32 mouse cellular contexts compared by ENCODE assay signal in genomic region chr8:119744604-119745003, GRCm38 (mm10). TPM values are rescaled to one million over a fixed set of nuclear protein-coding genes. Genes with fewer than 3 reads are reported as not detected.
A peak's percentile ranks its signal among the peaks of the same experiment; 100 is the strongest.
DNase-seq lines count a peak whose midpoint lies in the region; ATAC-seq and TF ChIP-seq lines count a peak whose summit lies in the region.
"Had no signal": no experiment of that assay in that cellular context is flagged by ENCODE, and none has a peak within 500 bp of the region (broad histone marks: within the 10 kb centered on the region; RNA-seq: fewer than 3 reads in every experiment).

No protein-coding gene starts in this region.

- ATAC-seq in kidney, embryonic 15.5 days (replicated peaks; ENCODE audit: low FRiP score) = 0 out of 2 replicates have a peak, but pooled peaks have one; percentile 24
- peak; percentile 57 for ATAC-seq in common myeloid progenitor, adult 5-6 weeks (replicated peaks; ENCODE audit: low read depth, poor library complexity, severe bottlenecking)
- no peak for ATAC-seq in midbrain, postnatal 0 days (ENCODE audit: low FRiP score)
- ATAC-seq: forebrain, embryonic 16.5 days; hindbrain, postnatal 0 days; intestine, embryonic 15.5 days; Patski had no signal

- DNase-seq in kidney, adult 9 months = no peak
- DNase-seq in gastrocnemius, adult 2 months = no peak
- no peak for DNase-seq in layer of hippocampus, adult 8-10 months (ENCODE audit: low spot score in 2 of 2)
- DNase-seq in midbrain, postnatal 0 days (ENCODE audit: low spot score) = no peak
- DNase-seq: adrenal gland, postnatal 14 days; cerebellum, adult 11-12 months; cerebellum, postnatal 10 days; heart, adult 2 months; heart, postnatal 14 days; kidney, postnatal 25 days; layer of hippocampus, postnatal 36 days; left cerebral cortex, postnatal 4 days; liver, embryonic 13.5 days; lung, adult 18-20 months; lung, postnatal 14 days; right cerebral cortex, postnatal 4 days; thymus, adult 2 months; thymus, postnatal 36 days had no signal

- H3K4me1 ChIP-seq in kidney, embryonic 15.5 days = peaks cover 12% of the 10 kb centered on the region
- H3K4me1 ChIP-seq in midbrain, postnatal 0 days (ENCODE audit: insufficient read depth, low read length) = peaks cover 3% of the 10 kb centered on the region; the same call in 1 of the 2 replicates
- H3K4me1 ChIP-seq: liver, embryonic 13.5 days; midbrain, embryonic 12.5 days had no signal

- no peak overlapping the region for H3K4me3 ChIP-seq in kidney, embryonic 15.5 days (replicated peaks)
- H3K4me3 ChIP-seq in C2C12 (ENCODE audit: insufficient read depth, poor library complexity, severe bottlenecking) = no peak overlapping the region
- no peak overlapping the region for H3K4me3 ChIP-seq in gastrocnemius, adult 2 months
- no peak overlapping the region for H3K4me3 ChIP-seq in midbrain, postnatal 0 days (ENCODE audit: low read depth, low read length)
- H3K4me3 ChIP-seq: erythroblast, embryonic 14.5 days; heart, adult 2 months; hindbrain, embryonic 12.5 days; intestine, embryonic 15.5 days; layer of hippocampus, adult 2 months; liver, embryonic 13.5 days; midbrain, embryonic 12.5 days; neural tube, embryonic 13.5 days had no signal

- intact Hi-C loops in gastrocnemius, adult 2 months (cut with DNase I) = loop anchor here (5.0 kb wide), 1 partner anchor 47 kb away; no protein-coding TSS in a partner anchor

- H3K79me3 ChIP-seq in C2C12 (ENCODE audit: low read depth) = no peaks in the 10 kb centered on the region

- no peaks in the 10 kb centered on the region for H3K9me3 ChIP-seq in kidney, embryonic 15.5 days (replicated peaks)
- no peaks in the 10 kb centered on the region for H3K9me3 ChIP-seq in midbrain, postnatal 0 days (ENCODE audit: low read length)
- H3K9me3 ChIP-seq: hindbrain, embryonic 12.5 days; intestine, embryonic 15.5 days; liver, embryonic 13.5 days; midbrain, embryonic 12.5 days; neural tube, embryonic 13.5 days had no signal

- no peak for TF ChIP-seq CTCF in C2C12 (IDR thresholded peaks at IDR 0.05; ENCODE audit: control insufficient read depth, insufficient read depth, insufficient read length)
- TF ChIP-seq CTCF in gastrocnemius, adult 2 months (IDR thresholded peaks at IDR 0.05) = no peak
- TF ChIP-seq CTCF in midbrain, postnatal 0 days (IDR thresholded peaks at IDR 0.05) = no peak

- H3K27ac ChIP-seq in kidney, embryonic 15.5 days = peak overlapping the region; percentile 32; the same call in 1 of the 2 replicates
- no peak overlapping the region for H3K27ac ChIP-seq in gastrocnemius, adult 2 months
- H3K27ac ChIP-seq in midbrain, postnatal 0 days (ENCODE audit: low read depth, low read length) = no peak overlapping the region
- H3K27ac ChIP-seq: heart, adult 2 months; hindbrain, embryonic 12.5 days; hindbrain, postnatal 0 days; intestine, embryonic 15.5 days; layer of hippocampus, adult 2 months; liver, embryonic 13.5 days; midbrain, embryonic 12.5 days; neural tube, embryonic 13.5 days had no signal

- H3K36me3 ChIP-seq in kidney, embryonic 15.5 days = no peaks in the 10 kb centered on the region
- H3K36me3 ChIP-seq in C2C12 (ENCODE audit: control insufficient read depth, insufficient read depth) = no peaks in the 10 kb centered on the region
- H3K36me3 ChIP-seq in midbrain, postnatal 0 days (ENCODE audit: insufficient read depth, low read length) = no peaks in the 10 kb centered on the region
- H3K36me3 ChIP-seq: hindbrain, embryonic 12.5 days; intestine, embryonic 15.5 days; liver, embryonic 13.5 days; midbrain, embryonic 12.5 days; neural tube, embryonic 13.5 days had no signal

- no peaks in the 10 kb centered on the region for H3K27me3 ChIP-seq in kidney, embryonic 15.5 days
- H3K27me3 ChIP-seq in C2C12 (ENCODE audit: control insufficient read depth, insufficient read depth, insufficient read length) = no peaks in the 10 kb centered on the region
- H3K27me3 ChIP-seq in midbrain, postnatal 0 days (ENCODE audit: insufficient read depth, low read length) = no peaks in the 10 kb centered on the region
- H3K27me3 ChIP-seq: hindbrain, embryonic 12.5 days; intestine, embryonic 15.5 days; liver, embryonic 13.5 days; neural tube, embryonic 13.5 days; Patski had no signal

- 74% methylated on average over 4 of the region's 4 CpGs for WGBS in kidney, embryonic 15.5 days
- 89% methylated on average over 4 of the region's 4 CpGs for WGBS in midbrain, postnatal 0 days

- H3K9ac ChIP-seq in kidney, embryonic 15.5 days = no peak overlapping the region
- no peak overlapping the region for H3K9ac ChIP-seq in midbrain, postnatal 0 days (replicated peaks; ENCODE audit: low read length, poor library complexity, severe bottlenecking)
- H3K9ac ChIP-seq: hindbrain, embryonic 12.5 days; intestine, embryonic 15.5 days; liver, embryonic 13.5 days; midbrain, embryonic 12.5 days; neural tube, embryonic 13.5 days had no signal

- no peaks in the 10 kb centered on the region for H3K79me2 ChIP-seq in C2C12 (ENCODE audit: control insufficient read depth, insufficient read depth)

- peak overlapping the region; percentile 13 for H3ac ChIP-seq in C2C12 (ENCODE audit: control insufficient read depth, insufficient read length, low read depth)

- no peak overlapping the region for H3K4me2 ChIP-seq in kidney, embryonic 15.5 days
- no peak overlapping the region for H3K4me2 ChIP-seq in midbrain, postnatal 0 days (ENCODE audit: low read depth, low read length, poor library complexity, severe bottlenecking)
- H3K4me2 ChIP-seq: hindbrain, embryonic 12.5 days; intestine, embryonic 15.5 days; liver, embryonic 13.5 days; midbrain, embryonic 12.5 days; neural tube, embryonic 13.5 days had no signal

TF ChIP-seq in C2C12, 6 proteins besides CTCF, POLR2A, EP300 and RAD21:
- TF ChIP-seq USF1 (IDR thresholded peaks at IDR 0.05; ENCODE audit: low read depth) (no peak), MYOD1 (IDR thresholded peaks at IDR 0.05; ENCODE audit: control insufficient read depth, insufficient read length, low read depth) (peak; percentile 35)

RNA-seq across cellular contexts. Expression of gene Tldc1, which starts 33.6 kb away (rescaled TPM):
- 14.9 and 15.0 TPM in 2 replicates for polyA plus RNA-seq in kidney, embryonic 15.5 days (2015; fragmentation: Nextera tagmentation; extraction: Ambion mirVana)
- 6.6 TPM for polyA plus RNA-seq in C2C12 (2012; fragmentation: generic; extraction: Trizol)
- 3.6 and 12.1 TPM in 2 replicates for total RNA-seq in common myeloid progenitor, adult 5-6 weeks (2017)
- total RNA-seq in gastrocnemius, adult 2 months (2021) = 1 to 10 TPM; 3.0 to 3.3 TPM
- 10 to 100 TPM; 12.5 to 15.9 (median 15.5) TPM for total RNA-seq in layer of hippocampus, adult 8-10 months (2022)
- total RNA-seq in midbrain, postnatal 0 days (2014; rRNA removed) = 18.5 and 20.4 TPM in 2 replicates
- polyA plus RNA-seq in midbrain, postnatal 0 days (2015; fragmentation: Nextera tagmentation; extraction: Ambion mirVana) = 6.7 and 7.4 TPM in 2 replicates

RNA-seq across cellular contexts. Expression of gene Atp2c2, which starts 44.8 kb away (rescaled TPM):
- polyA plus RNA-seq in kidney, embryonic 15.5 days (2015; fragmentation: Nextera tagmentation; extraction: Ambion mirVana) = 1.6 and 2.7 TPM in 2 replicates
- polyA plus RNA-seq in C2C12 (2012; fragmentation: generic; extraction: Trizol) = 0.02 TPM
- not detected in 2 replicates for total RNA-seq in common myeloid progenitor, adult 5-6 weeks (2017)
- total RNA-seq in gastrocnemius, adult 2 months (2021) = under 1 TPM; 0.08 to 0.10 TPM
- 1 to 10 TPM; 1.9 to 2.4 (median 2.2) TPM for total RNA-seq in layer of hippocampus, adult 8-10 months (2022)
- total RNA-seq in midbrain, postnatal 0 days (2014; rRNA removed) = 0.28 and 0.82 TPM in 2 replicates
- 0.83 and 1.1 TPM in 2 replicates for polyA plus RNA-seq in midbrain, postnatal 0 days (2015; fragmentation: Nextera tagmentation; extraction: Ambion mirVana)
- total RNA-seq: gastrocnemius, adult 8-10 months; gastrocnemius, postnatal 4 days had no signal
- polyA plus RNA-seq: erythroblast, embryonic 14.5 days had no signal
